Mouse (Mus musculus): Measurements from ENCODE around the gene Kdm5b.

DNA sequence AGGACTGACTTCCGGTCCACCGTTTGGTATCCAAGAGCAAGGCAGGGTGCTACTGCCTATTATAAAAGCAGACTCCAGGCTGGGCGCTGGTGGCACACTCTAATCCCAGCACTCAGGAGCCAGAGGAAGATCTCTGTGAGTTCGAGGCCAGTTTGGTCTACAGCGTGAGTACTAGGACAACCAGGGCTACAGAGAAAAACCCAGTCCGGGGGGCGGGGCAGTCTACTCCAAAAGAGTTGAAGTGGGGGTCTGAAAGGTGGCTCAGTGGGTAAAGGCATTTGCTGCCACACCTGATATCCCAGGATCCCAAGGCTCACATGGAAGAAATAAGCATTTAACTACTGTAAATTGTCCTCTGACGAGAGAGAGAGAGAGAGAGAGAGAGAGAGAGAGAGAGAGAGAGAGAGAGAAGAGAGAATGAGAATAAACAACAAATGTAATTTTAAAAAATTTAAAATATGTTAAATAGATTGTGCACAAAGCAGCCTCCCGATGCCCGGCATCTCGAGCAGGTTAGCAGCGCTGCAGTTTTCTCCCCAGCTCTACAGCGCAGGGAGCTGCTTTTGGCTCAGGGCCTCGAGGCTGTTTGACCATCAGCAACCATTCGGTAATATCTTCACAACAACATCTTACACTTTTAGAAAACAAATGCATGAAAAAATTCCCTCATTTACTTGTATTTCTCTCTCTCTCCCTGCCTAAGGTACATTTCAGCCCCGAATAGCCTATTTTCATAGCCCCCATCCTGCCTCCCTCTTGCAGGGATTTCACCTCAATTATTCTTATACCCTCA lies 85.6 kb downstream of the Kdm5b start:
- no peak for TF ChIP-seq CTCF (IDR thresholded peaks at IDR 0.05; ENCODE audit: low read depth, low read length)
- TF ChIP-seq POLR2A (IDR thresholded peaks at IDR 0.05; ENCODE audit: borderline replicate concordance, low read depth, low read length): no peak
